Mouse (Mus musculus) right cerebral cortex, adult 2 months (tissue): ENCODE measurements around the gene Dner.
A peak's percentile ranks its signal among the peaks of the same experiment; 100 is the strongest.

ENCODE experiments used
- DNase-seq, 2 experiments: peaks; one replicate each; pipeline ENCODE4 v3.0.0; 2021 to 2022; ENCODE audit warnings: low spot score in 2 of 2

Dner gene

GRCm38 (mm10) chr1:84536069-84536468 is 160.0 kb downstream of the Dner start:
- no peak for DNase-seq

- no peak for DNase-seq
Measured at GRCm38 (mm10) chr1:84525514-84525913, 170.5 kb downstream of the Dner start.

- DNase-seq: no peak
Measured at GRCm38 (mm10) chr1:84524413-84524812, 171.6 kb downstream of the Dner start.

GRCm38 (mm10) chr1:84522963-84523280 is 173.1 kb downstream of the Dner start:
- peak; percentile 22 to 46 for DNase-seq

- no peak for DNase-seq
Measured at GRCm38 (mm10) chr1:84522256-84522962, 173.6 kb downstream of the Dner start.

GRCm38 (mm10) chr1:84518347-84518746 is 177.7 kb downstream of the Dner start:
- no peak for DNase-seq

- DNase-seq: no peak
Measured at GRCm38 (mm10) chr1:84513201-84513600, 182.8 kb downstream of the Dner start.

- DNase-seq: no peak
Measured at GRCm38 (mm10) chr1:84508510-84508909, 187.5 kb downstream of the Dner start.

- no peak for DNase-seq
Measured at GRCm38 (mm10) chr1:84507568-84507967, 188.5 kb downstream of the Dner start.

GRCm38 (mm10) chr1:84506984-84507546 is 189.0 kb downstream of the Dner start:
- DNase-seq: no peak

- no peak for DNase-seq
Measured at GRCm38 (mm10) chr1:84500673-84501072, 195.3 kb downstream of the Dner start.

GRCm38 (mm10) chr1:84491732-84492131 is 204.3 kb downstream of the Dner start:
- DNase-seq: no peak

- DNase-seq: no peak
Measured at GRCm38 (mm10) chr1:84488546-84488945, 207.5 kb downstream of the Dner start.

- DNase-seq: no peak
Measured at GRCm38 (mm10) chr1:84485066-84485465, 211.0 kb downstream of the Dner start.

GRCm38 (mm10) chr1:84484577-84484976 is 211.4 kb downstream of the Dner start:
- no peak for DNase-seq

- no peak for DNase-seq
Measured at GRCm38 (mm10) chr1:84479976-84480375, 216.0 kb downstream of the Dner start.

- DNase-seq: no peak
Measured at GRCm38 (mm10) chr1:84474274-84474673, 221.7 kb downstream of the Dner start.

- DNase-seq: no peak
Measured at GRCm38 (mm10) chr1:84472260-84472659, 223.8 kb downstream of the Dner start.

GRCm38 (mm10) chr1:84470342-84470741 is 225.7 kb downstream of the Dner start:
- DNase-seq: no peak

- DNase-seq: no peak
Measured at GRCm38 (mm10) chr1:84467664-84468063, 228.4 kb downstream of the Dner start.

GRCm38 (mm10) chr1:84464761-84465160 is 231.3 kb downstream of the Dner start:
- DNase-seq: peak; percentile 23

GRCm38 (mm10) chr1:84463976-84464662 is 231.9 kb downstream of the Dner start:
- peak; percentile 23 to 42 for DNase-seq
